Mouse (Mus musculus): ENCODE results near the gene A030005K14Rik. TPM values are rescaled to one million over a fixed set of nuclear protein-coding genes. Genes with fewer than 3 reads are reported as not detected.

Gene A030005K14Rik
- polyA plus RNA-seq, 1 experiment from 2014 or later: not detected

DNA sequence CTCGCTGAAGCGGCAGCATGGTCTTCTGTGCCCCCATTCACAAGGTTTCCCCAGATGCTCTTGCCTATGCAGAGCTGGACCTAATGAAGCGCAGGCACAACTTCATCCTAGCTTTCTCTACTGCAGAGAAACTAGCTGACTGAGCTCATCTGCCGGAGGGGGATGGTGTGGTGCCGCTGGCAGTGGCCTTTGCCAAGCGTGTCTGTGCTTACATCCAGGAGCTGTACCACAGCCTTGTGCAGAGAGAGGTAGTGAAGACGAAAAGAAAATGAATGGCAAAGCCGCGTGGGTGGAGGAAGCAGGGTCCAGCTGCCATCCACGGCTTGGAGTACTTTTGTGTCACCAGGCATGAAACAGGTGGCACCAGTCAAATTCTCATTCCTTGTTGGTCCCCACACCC lies 8.0 kb upstream of the A030005K14Rik start:
- no peak overlapping the region for H3K4me2 ChIP-seq
- ATAC-seq (replicated peaks; ENCODE audit: low FRiP score): no peak
- H3K9ac ChIP-seq: no peak overlapping the region
- WGBS: 84% methylated on average over 10 of the region's 10 CpGs
- no peak overlapping the region for H3K27ac ChIP-seq
- H3K27me3 ChIP-seq: no peaks in the 10 kb centered on the region
- H3K36me3 ChIP-seq: no peaks in the 10 kb centered on the region
- no peaks in the 10 kb centered on the region for H3K9me3 ChIP-seq (replicated peaks)
- H3K4me3 ChIP-seq (replicated peaks): no peak overlapping the region
- no peaks in the 10 kb centered on the region for H3K4me1 ChIP-seq

DNA sequence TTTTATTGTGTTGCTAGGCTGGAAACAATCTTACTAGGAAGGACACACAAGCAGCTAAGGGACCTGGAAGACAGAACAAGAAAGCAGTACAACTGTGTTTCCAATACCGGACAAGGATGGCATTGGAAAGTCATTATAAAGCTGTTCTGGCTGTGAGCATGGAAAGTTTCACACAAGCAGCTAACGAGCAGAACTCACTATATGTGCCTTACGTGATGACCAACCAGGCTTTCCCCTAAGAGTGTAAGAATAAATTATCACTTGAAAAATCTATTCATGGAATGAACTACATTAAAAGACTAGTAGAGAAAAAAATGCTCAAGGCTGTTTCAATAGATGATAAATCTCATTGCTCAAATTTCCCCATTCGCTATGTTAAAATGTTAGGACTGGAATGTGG lies 7.4 kb upstream of the A030005K14Rik start:
- no peaks in the 10 kb centered on the region for H3K27me3 ChIP-seq
- H3K36me3 ChIP-seq: no peaks in the 10 kb centered on the region
- WGBS: 88% methylated on average over 4 of the region's 4 CpGs
- no peaks in the 10 kb centered on the region for H3K9me3 ChIP-seq (replicated peaks)
- no peak overlapping the region for H3K27ac ChIP-seq
- no peak for ATAC-seq (replicated peaks; ENCODE audit: low FRiP score)
- H3K4me1 ChIP-seq: no peaks in the 10 kb centered on the region
- H3K4me3 ChIP-seq (replicated peaks): no peak overlapping the region
- no peak overlapping the region for H3K4me2 ChIP-seq
- H3K9ac ChIP-seq: no peak overlapping the region

GRCm38 (mm10) chr1:83064851-83065250 lies 5.7 kb upstream of the A030005K14Rik start:
- ATAC-seq (replicated peaks; ENCODE audit: low FRiP score): no peak
- 32% methylated on average over 3 of the region's 3 CpGs for WGBS
- no peak overlapping the region for H3K4me3 ChIP-seq (replicated peaks)
- no peaks in the 10 kb centered on the region for H3K9me3 ChIP-seq (replicated peaks)
- H3K9ac ChIP-seq: no peak overlapping the region
- H3K36me3 ChIP-seq: no peaks in the 10 kb centered on the region
- H3K27ac ChIP-seq: no peak overlapping the region
- H3K4me1 ChIP-seq: no peaks in the 10 kb centered on the region
- H3K4me2 ChIP-seq: no peak overlapping the region
- no peaks in the 10 kb centered on the region for H3K27me3 ChIP-seq

DNA sequence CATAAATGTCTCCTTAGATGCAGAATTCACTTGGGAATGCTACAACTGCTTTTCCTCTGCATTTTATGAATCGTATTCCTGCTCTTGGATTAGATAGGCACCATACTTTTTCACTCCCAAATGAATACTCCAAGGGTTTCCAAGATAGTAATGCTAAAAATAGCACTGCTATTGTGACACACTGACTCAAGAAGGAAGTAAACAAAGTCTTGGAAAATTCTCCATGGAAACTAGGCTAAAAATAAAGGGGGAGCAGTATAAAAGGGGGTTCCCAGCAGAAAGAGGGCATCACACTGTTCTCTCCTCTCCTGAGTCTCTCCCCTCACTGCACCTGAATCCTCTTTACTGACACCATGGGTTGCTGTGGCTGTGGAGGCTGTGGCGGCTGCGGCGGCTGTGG lies 1.5 kb upstream of the A030005K14Rik start, which contains the start of gene Krtap28-13:
Gene Krtap28-13 (plus strand): TSS at position 288 of the 400 bp plus-strand sequence.
- Histone ChIP-seq H3K36me3 (no peaks in the 10 kb centered on the region), H3K27ac (no peak within 1 kb of the TSS), H3K4me2 (no peak within 1 kb of the TSS), H3K27me3 (no peaks in the 10 kb centered on the region), H3K9me3 (replicated peaks) (no peaks in the 10 kb centered on the region), H3K9ac (no peak within 1 kb of the TSS), H3K4me1 (no peaks in the 10 kb centered on the region), H3K4me3 (replicated peaks) (no peak within 1 kb of the TSS)
- ATAC-seq (replicated peaks; ENCODE audit: low FRiP score): no peak
- WGBS: 91% methylated on average over 4 of the region's 4 CpGs

GRCm38 (mm10) chr1:83058481-83058880 lies 697 bp downstream of the A030005K14Rik start:
- H3K4me3 ChIP-seq (replicated peaks): no peak overlapping the region
- WGBS: 29% methylated on average over 1 of the region's 1 CpGs

DNA sequence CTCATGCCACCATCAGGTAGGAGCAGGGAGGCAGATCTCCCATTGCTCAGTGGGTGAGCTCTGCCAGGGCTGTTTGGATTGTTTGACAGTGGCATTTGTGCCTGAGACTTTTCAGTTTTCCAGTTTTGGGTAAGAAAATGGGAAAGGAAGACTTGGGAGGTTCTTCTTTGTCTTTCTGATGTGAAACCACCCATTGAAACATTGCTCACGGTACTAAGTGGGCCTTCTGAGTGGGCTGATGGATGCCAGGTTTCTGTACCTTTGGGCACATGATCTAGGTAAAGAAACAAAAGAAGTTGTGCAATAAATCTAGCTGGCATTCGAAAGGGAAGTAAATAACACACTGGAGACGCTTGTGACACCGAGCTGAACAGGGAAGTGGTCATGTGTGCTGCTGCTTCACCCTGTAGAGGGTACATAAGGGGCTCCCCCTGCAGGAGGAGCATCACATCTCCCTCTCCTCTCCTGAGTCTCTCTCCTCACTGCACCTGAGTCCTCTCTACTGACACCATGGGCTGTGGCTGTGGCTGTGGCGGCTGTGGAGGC lies 14.2 kb downstream of the A030005K14Rik start, which contains the start of gene Gm47969:
Gene Gm47969 (plus strand): TSS at position 51 of the 546 bp plus-strand sequence.
- Histone ChIP-seq H3K27me3 (0 out of 2 replicates have a peak, but pooled peaks cover 3% of the 10 kb centered on the region), H3K4me3 (replicated peaks) (no peak within 1 kb of the TSS), H3K4me2 (no peak within 1 kb of the TSS), H3K36me3 (no peaks in the 10 kb centered on the region), H3K27ac (no peak within 1 kb of the TSS), H3K4me1 (no peaks in the 10 kb centered on the region), H3K9ac (no peak within 1 kb of the TSS), H3K9me3 (replicated peaks) (no peaks in the 10 kb centered on the region)
- WGBS: 76% methylated on average over 5 of the region's 5 CpGs
- ATAC-seq (replicated peaks; ENCODE audit: low FRiP score): no peak

More at GRCm38 (mm10) chr1:83058481-83058880, 697 bp downstream of the A030005K14Rik start:
- no peak overlapping the region for H3K4me2 ChIP-seq
- no peaks in the 10 kb centered on the region for H3K9me3 ChIP-seq (replicated peaks)
- no peak for ATAC-seq (replicated peaks; ENCODE audit: low FRiP score)
- H3K9ac ChIP-seq: no peak overlapping the region
- H3K27ac ChIP-seq: no peak overlapping the region
- H3K4me1 ChIP-seq: no peaks in the 10 kb centered on the region
- no peaks in the 10 kb centered on the region for H3K27me3 ChIP-seq
- H3K36me3 ChIP-seq: no peaks in the 10 kb centered on the region

- Histone ChIP-seq H3K4me3 (replicated peaks) (no peak within 1 kb of the TSS), H3K9ac (no peak within 1 kb of the TSS), H3K27ac (no peak within 1 kb of the TSS), H3K27me3 (0 out of 2 replicates have a peak, but pooled peaks cover 3% of the 10 kb centered on the region), H3K4me2 (no peak within 1 kb of the TSS), H3K4me1 (no peaks in the 10 kb centered on the region), H3K9me3 (replicated peaks) (no peaks in the 10 kb centered on the region), H3K36me3 (no peaks in the 10 kb centered on the region)
- no peak for ATAC-seq (replicated peaks; ENCODE audit: low FRiP score)
- WGBS: 92% methylated on average over 2 of the region's 2 CpGs
These were observed 16.8 kb downstream of the A030005K14Rik start, which contains the start of gene Krtap28-10 for GRCm38 (mm10) chr1:83042380-83042779. TSS of gene Krtap28-10 (minus strand) at chr1:83042480.

DNA sequence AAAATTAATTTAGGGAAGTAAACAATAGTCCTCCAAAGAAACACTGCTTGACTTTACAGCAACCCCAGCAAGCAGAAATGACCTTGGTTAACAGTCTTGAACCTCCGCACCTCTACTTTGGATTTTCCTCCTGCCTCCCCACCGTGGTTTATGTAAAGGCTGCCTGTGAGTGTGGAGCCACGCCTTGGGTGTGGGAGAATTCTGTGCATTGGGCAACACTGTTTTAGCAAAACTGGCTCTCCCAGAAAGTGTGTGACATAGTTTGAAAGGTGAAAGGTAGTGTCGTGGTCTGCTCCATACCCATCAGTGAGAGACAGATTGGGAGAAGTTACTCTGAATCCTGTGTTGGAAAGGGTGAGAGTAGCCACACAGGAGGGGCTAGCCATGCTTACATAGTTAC lies 20.1 kb downstream of the A030005K14Rik start:
- no peak for ATAC-seq (replicated peaks; ENCODE audit: low FRiP score)
- H3K27me3 ChIP-seq: 0 out of 2 replicates have a peak, but pooled peaks cover 2% of the 10 kb centered on the region
- WGBS: 81% methylated on average over 4 of the region's 4 CpGs

DNA sequence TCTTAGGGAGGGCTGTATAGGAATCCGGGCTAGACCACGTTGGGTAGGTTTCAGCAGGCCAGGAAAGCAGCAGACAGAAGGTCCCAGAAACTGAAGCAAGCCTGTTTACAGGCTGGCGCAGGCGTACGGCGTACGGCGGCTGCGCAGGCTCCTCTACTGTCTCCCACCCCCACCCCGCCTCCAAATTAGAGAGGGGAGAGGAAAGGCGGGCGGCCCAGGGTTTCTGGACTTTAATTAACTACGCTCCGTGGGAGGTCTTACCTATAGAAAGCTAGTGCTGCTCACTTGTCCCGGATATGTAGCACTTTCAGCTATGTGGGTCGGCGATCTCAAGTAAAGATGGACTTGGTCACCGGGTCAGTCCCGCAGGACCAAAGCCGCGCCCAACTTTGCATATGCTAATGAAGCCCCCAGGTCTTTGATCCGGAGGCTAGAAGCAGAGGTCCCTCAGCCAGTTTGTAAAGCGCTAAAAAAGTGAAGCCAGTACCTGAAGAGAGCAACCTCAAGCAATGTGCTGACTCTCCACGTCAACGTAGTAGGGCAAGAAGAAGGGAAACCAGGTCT lies 21.0 kb downstream of the A030005K14Rik start, which contains the start of gene Slc19a3:
Gene Slc19a3 (minus strand): TSS at position 340 of the 564 bp plus-strand sequence.
- peak; percentile 95 for ATAC-seq (replicated peaks; ENCODE audit: low FRiP score)
- H3K27me3 ChIP-seq: no peaks in the 10 kb centered on the region
- 0 out of 2 replicates have a peak, but pooled peaks cover 5% of the 10 kb centered on the region for H3K4me1 ChIP-seq
- peak within 1 kb of the TSS; percentile 79 for H3K4me2 ChIP-seq
- whole genome bisulfite sequencing: under 1% methylated on average over 25 of the region's 25 CpGs
- H3K9ac ChIP-seq: peak within 1 kb of the TSS; percentile 48
- peak within 1 kb of the TSS; percentile 65 for H3K27ac ChIP-seq
- H3K9me3 ChIP-seq (replicated peaks): no peaks in the 10 kb centered on the region
- peak within 1 kb of the TSS; percentile 52 for H3K4me3 ChIP-seq (replicated peaks)
- no peaks in the 10 kb centered on the region for H3K36me3 ChIP-seq

More for the DNA sequence above, 20.1 kb downstream of the A030005K14Rik start:
- Histone ChIP-seq H3K4me3 (replicated peaks) (no peak overlapping the region), H3K4me1 (0 out of 2 replicates have a peak, but pooled peaks cover 5% of the 10 kb centered on the region), H3K4me2 (no peak overlapping the region), H3K9ac (no peak overlapping the region), H3K9me3 (replicated peaks) (no peaks in the 10 kb centered on the region), H3K27ac (no peak overlapping the region), H3K36me3 (no peaks in the 10 kb centered on the region)

DNA sequence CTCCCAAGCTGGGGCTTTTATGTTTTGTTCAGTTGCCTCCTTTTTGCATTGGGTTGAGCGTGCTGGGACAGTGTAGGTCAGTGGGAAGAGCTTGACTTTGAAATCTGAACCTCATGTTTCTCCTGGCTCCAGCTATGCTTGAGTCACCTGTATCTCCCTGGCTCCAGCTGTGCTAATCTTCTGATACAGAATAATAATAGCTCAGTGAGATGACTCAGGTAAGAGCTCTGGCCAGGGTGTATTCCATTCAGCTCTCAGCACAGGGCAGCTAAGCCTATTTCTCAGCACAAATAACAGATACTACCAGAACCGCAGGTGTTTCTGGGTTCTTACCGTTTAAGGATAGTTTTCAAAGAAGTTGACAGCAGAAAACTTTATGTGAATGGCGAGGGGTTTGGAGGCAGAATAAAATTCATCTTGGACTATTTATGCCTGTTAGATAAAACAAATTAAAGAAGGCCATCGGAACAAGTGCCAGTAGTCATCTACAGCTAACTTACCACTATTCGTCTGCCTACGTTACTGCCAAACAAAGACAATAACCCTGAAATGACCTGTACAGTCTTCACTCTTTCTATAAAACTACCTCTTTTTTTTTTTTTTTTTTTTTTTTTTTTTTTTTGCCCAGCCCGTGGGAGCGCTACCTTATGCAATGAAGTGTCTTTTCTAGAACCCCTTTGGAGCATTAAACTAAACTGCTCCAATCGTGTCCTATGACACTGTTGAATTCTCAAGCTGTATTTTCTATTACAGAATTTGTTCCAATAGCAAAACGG lies 22.1 kb downstream of the A030005K14Rik start:
- no peak overlapping the region for H3K4me3 ChIP-seq (replicated peaks)
- H3K36me3 ChIP-seq: no peaks in the 10 kb centered on the region
- no peaks in the 10 kb centered on the region for H3K27me3 ChIP-seq
- H3K4me1 ChIP-seq: 0 out of 2 replicates have a peak, but pooled peaks cover 5% of the 10 kb centered on the region
- H3K9ac ChIP-seq: no peak overlapping the region
- WGBS: 75% methylated on average over 11 of the region's 11 CpGs
- H3K27ac ChIP-seq: no peak overlapping the region
- no peak for ATAC-seq (replicated peaks; ENCODE audit: low FRiP score)
- no peaks in the 10 kb centered on the region for H3K9me3 ChIP-seq (replicated peaks)
- H3K4me2 ChIP-seq: no peak overlapping the region

DNA sequence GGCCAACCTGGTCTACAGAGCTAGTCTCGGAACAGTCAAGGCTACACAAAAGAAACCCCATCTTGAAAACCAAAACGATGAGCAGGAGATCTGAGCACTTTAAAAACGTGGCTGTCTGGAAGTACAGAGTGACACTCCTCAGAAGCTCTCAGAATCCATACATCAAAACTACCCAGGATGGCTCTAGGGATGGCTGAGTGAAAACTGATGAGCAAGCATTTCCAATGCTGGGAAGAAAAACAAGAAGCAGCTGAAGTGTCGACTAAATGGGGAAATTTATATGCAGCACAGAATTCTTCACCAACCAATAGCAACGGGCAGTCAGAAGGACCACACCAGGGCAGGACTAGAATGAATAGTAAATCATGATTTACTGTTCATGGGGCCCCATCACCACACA lies 24.7 kb downstream of the A030005K14Rik start:
- Histone ChIP-seq H3K27ac (no peak overlapping the region), H3K36me3 (no peaks in the 10 kb centered on the region), H3K4me1 (0 out of 2 replicates have a peak, but pooled peaks cover 5% of the 10 kb centered on the region), H3K4me3 (replicated peaks) (no peak overlapping the region), H3K4me2 (no peak overlapping the region), H3K9ac (no peak overlapping the region), H3K9me3 (replicated peaks) (no peaks in the 10 kb centered on the region), H3K27me3 (no peaks in the 10 kb centered on the region)
- 38% methylated on average over 5 of the region's 5 CpGs for WGBS
- ATAC-seq (replicated peaks; ENCODE audit: low FRiP score): no peak

GRCm38 (mm10) chr1:83032508-83032907 lies 26.7 kb downstream of the A030005K14Rik start:
- H3K4me2 ChIP-seq: no peak overlapping the region
- no peaks in the 10 kb centered on the region for H3K36me3 ChIP-seq
- 85% methylated on average over 6 of the region's 6 CpGs for WGBS
- no peak overlapping the region for H3K4me3 ChIP-seq (replicated peaks)
- H3K9ac ChIP-seq: no peak overlapping the region
- no peaks in the 10 kb centered on the region for H3K9me3 ChIP-seq (replicated peaks)
- ATAC-seq (replicated peaks; ENCODE audit: low FRiP score): no peak
- no peaks in the 10 kb centered on the region for H3K27me3 ChIP-seq
- H3K4me1 ChIP-seq: 0 out of 2 replicates have a peak, but pooled peaks cover 5% of the 10 kb centered on the region
- no peak overlapping the region for H3K27ac ChIP-seq
